Mouse (Mus musculus) heart, adult 2 months (tissue): ENCODE data around the gene Arhgef38.

Source experiments
- EP300 ChIP-seq: fragments of 200-500 bp; IDR thresholded peaks from 2 replicates; pipeline ENCODE4 v1.6.1; 2011; ENCODE audit warnings: low read depth, low read length, control low read depth; ENCODE audit not compliant: insufficient read depth
- POLR2A ChIP-seq: fragments of 200-500 bp; IDR thresholded peaks from 2 replicates; pipeline ENCODE4 v1.6.1; 2011; ENCODE audit warnings: mild to moderate bottlenecking, low read depth, low read length, control low read depth; ENCODE audit not compliant: insufficient read depth

DNA sequence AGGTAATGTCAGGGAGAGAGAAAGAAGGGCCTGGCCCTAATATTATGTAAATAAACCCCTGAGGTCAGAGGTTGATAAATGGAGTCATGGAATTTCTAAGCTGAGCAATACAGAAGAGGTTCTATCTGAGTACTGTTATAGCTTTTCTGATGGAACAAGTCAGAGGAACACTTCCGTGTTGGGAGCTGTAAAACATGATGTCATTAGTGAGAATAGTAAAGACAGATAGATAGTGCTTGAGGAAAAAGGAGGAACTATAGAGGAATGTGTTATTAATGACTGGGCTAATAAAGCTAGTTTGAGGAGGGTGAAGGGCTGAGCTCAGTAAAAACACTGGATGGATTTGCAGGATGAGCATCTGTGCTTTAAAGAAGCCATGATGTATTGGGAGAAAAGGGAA lies 140.4 kb downstream of the Arhgef38 start:
- no peak for TF ChIP-seq POLR2A
- no peak for TF ChIP-seq EP300
